8 mouse cellular contexts compared by ENCODE assay signal in the genomic region with DNA sequence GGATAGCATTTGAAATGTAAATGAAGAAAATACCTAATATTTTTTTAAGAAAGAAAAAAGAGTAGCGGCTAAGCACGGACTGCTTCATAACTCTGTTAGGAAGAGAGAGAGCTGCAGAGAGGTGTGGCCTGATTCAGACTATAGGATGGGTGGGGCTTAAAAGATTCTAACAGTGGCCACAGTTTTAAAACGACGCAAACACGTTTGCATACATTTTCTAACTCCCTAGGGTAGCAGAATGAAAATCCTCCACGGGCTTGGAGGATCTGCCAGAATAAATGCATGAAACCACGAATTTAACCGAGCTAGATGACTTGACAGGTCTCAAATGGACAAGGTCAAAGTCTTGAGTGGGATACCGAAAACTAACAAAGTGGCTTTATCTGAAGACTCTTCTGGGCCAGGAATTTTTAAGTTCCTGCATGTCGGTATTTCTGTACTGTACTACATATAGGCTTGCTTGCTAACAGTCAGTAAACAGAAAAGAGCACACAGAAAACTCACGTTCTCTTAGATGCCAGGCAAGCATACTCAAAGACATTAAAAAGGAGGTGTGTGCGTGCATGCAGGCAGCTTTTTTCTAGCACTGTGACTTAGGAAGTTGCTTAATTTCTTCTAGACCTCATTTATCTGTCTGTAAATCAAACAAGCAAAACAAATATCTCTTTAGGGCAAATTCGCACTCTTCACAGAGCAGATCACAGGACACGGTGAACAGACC. TPM values are rescaled to one million over a fixed set of nuclear protein-coding genes. Genes with fewer than 3 reads are reported as not detected.
A peak's percentile ranks its signal among the peaks of the same experiment; 100 is the strongest.
DNase-seq lines count a peak whose midpoint lies in the region; ATAC-seq lines count a peak whose summit lies in the region.

No protein-coding gene starts in this region.

- peak; percentile 45; the same call in 1 of the 2 replicates for ATAC-seq in kidney, embryonic 14.5 days (ENCODE audit: low FRiP score, low TSS enrichment)
- ATAC-seq in activated CD4-positive, CD25-positive, alpha-beta regulatory T cell, adult 4 months: peak; percentile 60
- ATAC-seq in hindbrain, embryonic 12.5 days (ENCODE audit: low FRiP score): peak; percentile 21; the same call in 1 of the 2 replicates
- ATAC-seq in megakaryocyte-erythroid progenitor cell, adult 5-6 weeks (replicated peaks; ENCODE audit: low FRiP score, low TSS enrichment, poor library complexity, severe bottlenecking): peak; percentile 50

- no peaks in the 10 kb centered on the region for H3K9me3 ChIP-seq in kidney, embryonic 14.5 days (ENCODE audit: control insufficient read depth, low read length)
- peaks cover 4% of the 10 kb centered on the region; the same call in 1 of the 2 replicates for H3K9me3 ChIP-seq in hindbrain, embryonic 12.5 days (replicated peaks)

- no peak overlapping the region for H3K27ac ChIP-seq in kidney, embryonic 14.5 days (ENCODE audit: low read depth, low read length)
- H3K27ac ChIP-seq in hindbrain, embryonic 12.5 days: no peak overlapping the region

- no peaks in the 10 kb centered on the region for H3K36me3 ChIP-seq in kidney, embryonic 14.5 days (ENCODE audit: control insufficient read depth, insufficient read depth, low read length)
- H3K36me3 ChIP-seq in hindbrain, embryonic 12.5 days: no peaks in the 10 kb centered on the region

- peaks cover 10% of the 10 kb centered on the region for H3K27me3 ChIP-seq in kidney, embryonic 14.5 days (ENCODE audit: control insufficient read depth, insufficient read depth, low read length)
- peaks cover 23% of the 10 kb centered on the region for H3K27me3 ChIP-seq in hindbrain, embryonic 12.5 days

- WGBS in kidney, embryonic 14.5 days: 28% methylated on average over 14 of the region's 14 CpGs
- 32% methylated on average over 14 of the region's 14 CpGs for WGBS in hindbrain, embryonic 12.5 days

- DNase-seq in kidney, postnatal 14 days: no peak
- no peak for DNase-seq in frontal cortex, postnatal 14 days (ENCODE audit: low spot score in 2 of 2)
- no peak for DNase-seq in retina, postnatal 1 day
- DNase-seq in frontal cortex, adult 2 months (ENCODE audit: extremely low spot score in 1 of 2, low spot score in 1 of 2): no peak

- H3K4me2 ChIP-seq in kidney, embryonic 14.5 days (replicated peaks; ENCODE audit: low read depth, low read length): peak overlapping the region; percentile 74
- H3K4me2 ChIP-seq in hindbrain, embryonic 12.5 days (replicated peaks): peak overlapping the region; percentile 75

- H3K9ac ChIP-seq in kidney, embryonic 14.5 days (ENCODE audit: low read depth, low read length): no peak overlapping the region
- H3K9ac ChIP-seq in hindbrain, embryonic 12.5 days: no peak overlapping the region

- peak overlapping the region; percentile 53 for H3K4me3 ChIP-seq in kidney, embryonic 14.5 days (ENCODE audit: low read length)
- H3K4me3 ChIP-seq in hindbrain, embryonic 12.5 days: peak overlapping the region; percentile 78

- peaks cover 4% of the 10 kb centered on the region; the same call in 1 of the 2 replicates for H3K4me1 ChIP-seq in kidney, embryonic 14.5 days (ENCODE audit: control insufficient read depth, insufficient read depth, low read length)
- H3K4me1 ChIP-seq in hindbrain, embryonic 12.5 days: peaks cover 7% of the 10 kb centered on the region

RNA-seq across cellular contexts. Expression of a gene that starts 0.5 kb away (rescaled TPM):
- 53.8 and 56.9 TPM in 2 replicates for polyA plus RNA-seq in kidney, embryonic 14.5 days (2014; fragmentation: Nextera tagmentation; extraction: Ambion mirVana)
- polyA plus RNA-seq in activated CD4-positive, CD25-positive, alpha-beta regulatory T cell, adult 4 months (2017; shearing (Covaris generic)): 10 to 100 TPM; 24.1 to 24.2 TPM
- 35.8 and 38.9 TPM in 2 replicates for polyA plus RNA-seq in hindbrain, embryonic 12.5 days (2016; fragmentation: Nextera tagmentation; extraction: Ambion mirVana)
- total RNA-seq in megakaryocyte-erythroid progenitor cell, adult 5-6 weeks (2014; fragmentation: Nextera tagmentation): 189 and 232 TPM in 2 replicates
- 159 and 165 TPM in 2 replicates for total RNA-seq in megakaryocyte-erythroid progenitor cell, adult 5-6 weeks (2017)
- 33.9 and 36.1 TPM in 2 replicates for polyA plus RNA-seq in frontal cortex, adult 2 months (2012; rRNA removed)

RNA-seq across cellular contexts. Expression of a gene that starts 25.4 kb away (rescaled TPM):
- 0.88 and 1.2 TPM in 2 replicates for polyA plus RNA-seq in kidney, embryonic 14.5 days (2014; fragmentation: Nextera tagmentation; extraction: Ambion mirVana)
- polyA plus RNA-seq in activated CD4-positive, CD25-positive, alpha-beta regulatory T cell, adult 4 months (2017; shearing (Covaris generic)): 100 to 1,000 TPM; 370 TPM
- polyA plus RNA-seq in hindbrain, embryonic 12.5 days (2016; fragmentation: Nextera tagmentation; extraction: Ambion mirVana): 1.3 and 1.5 TPM in 2 replicates
- 6.2 and 8.1 TPM in 2 replicates for total RNA-seq in megakaryocyte-erythroid progenitor cell, adult 5-6 weeks (2014; fragmentation: Nextera tagmentation)
- total RNA-seq in megakaryocyte-erythroid progenitor cell, adult 5-6 weeks (2017): 7.5 TPM in 1 of 2 replicates, not detected in the other
- polyA plus RNA-seq in frontal cortex, adult 2 months (2012; rRNA removed): 0.26 and 0.44 TPM in 2 replicates

RNA-seq across cellular contexts. Expression of a gene that starts 53.5 kb away (rescaled TPM):
- 29.4 and 44.4 TPM in 2 replicates for polyA plus RNA-seq in kidney, embryonic 14.5 days (2014; fragmentation: Nextera tagmentation; extraction: Ambion mirVana)
- 100 to 1,000 TPM; 110 to 112 TPM for polyA plus RNA-seq in activated CD4-positive, CD25-positive, alpha-beta regulatory T cell, adult 4 months (2017; shearing (Covaris generic))
- 16.8 and 18.4 TPM in 2 replicates for polyA plus RNA-seq in hindbrain, embryonic 12.5 days (2016; fragmentation: Nextera tagmentation; extraction: Ambion mirVana)
- 9.9 and 19.4 TPM in 2 replicates for total RNA-seq in megakaryocyte-erythroid progenitor cell, adult 5-6 weeks (2014; fragmentation: Nextera tagmentation)
- total RNA-seq in megakaryocyte-erythroid progenitor cell, adult 5-6 weeks (2017): 11.1 TPM in 2 replicates
- polyA plus RNA-seq in frontal cortex, adult 2 months (2012; rRNA removed): 6.2 and 6.8 TPM in 2 replicates

Comparison
In these comparisons a context has a peak if more than half of its experiments do, and no peak if none do; other contexts are left out.
1. RNA of a gene that starts 25.4 kb away (polyA plus RNA-seq): 370 TPM in activated CD4-positive, CD25-positive, alpha-beta regulatory T cell, adult 4 months; 1.3 to 1.5 TPM in hindbrain, embryonic 12.5 days, 0.88 to 1.2 TPM in kidney, embryonic 14.5 days and 0.26 to 0.44 TPM in frontal cortex, adult 2 months; every median in the first group is over 100 times any median in the second.
2. Peak in every context shown above with its lines, with median percentiles within 50 percentile points of each other: ATAC-seq.